In the genomic region with DNA sequence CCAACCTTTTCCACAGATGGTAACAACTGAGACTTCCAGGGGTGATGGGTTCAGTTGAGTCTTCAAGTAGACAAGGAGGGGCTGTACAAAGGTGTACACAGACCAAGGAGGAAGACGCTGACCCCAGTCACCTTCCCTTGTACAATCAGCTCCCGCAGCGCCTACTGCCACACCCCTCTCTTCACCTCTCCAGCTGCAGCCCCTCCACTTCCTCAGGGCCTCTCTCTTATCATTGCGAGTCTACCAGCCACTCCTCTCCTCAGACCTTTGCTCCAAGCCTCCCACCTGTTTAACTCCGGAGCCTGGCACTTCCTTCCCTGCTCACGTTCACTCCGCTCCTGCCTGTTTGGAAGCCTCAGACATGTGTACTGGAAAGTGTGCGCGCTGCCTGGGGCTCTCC, we compare ENCODE assay signal across 23 mouse cellular contexts. TPM values are rescaled to one million over a fixed set of nuclear protein-coding genes. Genes with fewer than 3 reads are reported as not detected.
DNase-seq lines count a peak whose midpoint lies in the region; ATAC-seq and TF ChIP-seq lines count a peak whose summit lies in the region.
"Had no signal": no experiment of that assay in that cellular context is flagged by ENCODE, and none has a peak within 500 bp of the region (broad histone marks: within the 10 kb centered on the region; RNA-seq: fewer than 3 reads in every experiment).

TSS of gene Tm4sf5 (plus strand) at position 275 of the 400 bp plus-strand sequence.

- TF ChIP-seq EP300 in ES-Bruce4 (IDR thresholded peaks at IDR 0.05; ENCODE audit: insufficient read depth, low read depth, low read length) = peak; percentile 51; the same call in 1 of the 2 replicates

- 0 out of 2 replicates have a peak within 1 kb of the TSS, but pooled peaks have one; percentile 19 for H3K9ac ChIP-seq in hindbrain, embryonic 13.5 days
- no peak within 1 kb of the TSS for H3K9ac ChIP-seq in hindbrain, postnatal 0 days (replicated peaks; ENCODE audit: low read length)
- no peak within 1 kb of the TSS for H3K9ac ChIP-seq in ES-Bruce4 (ENCODE audit: low read depth, poor library complexity, severe bottlenecking)
- peak within 1 kb of the TSS; percentile 57 for H3K9ac ChIP-seq in intestine, embryonic 16.5 days (ENCODE audit: low read depth, low read length)
- no peak within 1 kb of the TSS; the same call in 1 of the 2 replicates for H3K9ac ChIP-seq in stomach, embryonic 14.5 days (replicated peaks; ENCODE audit: low read depth, low read length)
- no peak within 1 kb of the TSS for H3K9ac ChIP-seq in kidney, embryonic 15.5 days
- H3K9ac ChIP-seq: forebrain, embryonic 15.5 days; limb, embryonic 13.5 days had no signal

- ATAC-seq in hindbrain, embryonic 13.5 days (ENCODE audit: low FRiP score) = no peak
- ATAC-seq in hindbrain, postnatal 0 days = no peak
- peak; percentile 92 for ATAC-seq in intestine, embryonic 16.5 days
- ATAC-seq in stomach, embryonic 14.5 days (ENCODE audit: insufficient number of reproducible peaks, insufficient read depth, low FRiP score, low read depth) = peak; percentile 85
- no peak for ATAC-seq in kidney, embryonic 15.5 days (replicated peaks; ENCODE audit: low FRiP score)
- ATAC-seq: forebrain, embryonic 15.5 days; inflammation-experienced regulatory T-cells, adult 6 months had no signal

- no peak for TF ChIP-seq CTCF in hindbrain, postnatal 0 days (IDR thresholded peaks at IDR 0.05; ENCODE audit: low read depth)
- no peak for TF ChIP-seq CTCF in ES-Bruce4 (IDR thresholded peaks at IDR 0.05; ENCODE audit: low read depth, low read length)
- no peak for TF ChIP-seq CTCF in cerebellum, adult 2 months (IDR thresholded peaks at IDR 0.05; ENCODE audit: borderline replicate concordance, insufficient read depth, low read depth, low read length)

- TF ChIP-seq POLR2A in ES-Bruce4 (IDR thresholded peaks at IDR 0.05; ENCODE audit: insufficient read depth, low read length) = no peak
- TF ChIP-seq POLR2A in cerebellum, adult 2 months (IDR thresholded peaks at IDR 0.05; ENCODE audit: borderline replicate concordance, insufficient read depth, low read length) = no peak

- H3K36me3 ChIP-seq in hindbrain, embryonic 13.5 days = no peaks in the 10 kb centered on the region
- no peaks in the 10 kb centered on the region for H3K36me3 ChIP-seq in hindbrain, postnatal 0 days (ENCODE audit: insufficient read depth, low read length)
- no peaks in the 10 kb centered on the region for H3K36me3 ChIP-seq in ES-Bruce4 (ENCODE audit: control insufficient read depth, insufficient read depth, low read length, poor library complexity, severe bottlenecking)
- H3K36me3 ChIP-seq in intestine, embryonic 16.5 days (ENCODE audit: control insufficient read depth, insufficient read depth, low read length) = no peaks in the 10 kb centered on the region
- H3K36me3 ChIP-seq in stomach, embryonic 14.5 days (ENCODE audit: control insufficient read depth, insufficient read depth, low read length) = no peaks in the 10 kb centered on the region
- no peaks in the 10 kb centered on the region for H3K36me3 ChIP-seq in kidney, embryonic 15.5 days
- H3K36me3 ChIP-seq: forebrain, embryonic 15.5 days; hindbrain, embryonic 10.5 days; limb, embryonic 13.5 days had no signal

- peaks cover 5% of the 10 kb centered on the region for H3K4me1 ChIP-seq in hindbrain, embryonic 13.5 days (replicated peaks)
- H3K4me1 ChIP-seq in hindbrain, postnatal 0 days (ENCODE audit: insufficient read depth, low read length) = 0 out of 2 replicates have a peak, but pooled peaks cover 5% of the 10 kb centered on the region
- peaks cover 3% of the 10 kb centered on the region for H3K4me1 ChIP-seq in ES-Bruce4 (ENCODE audit: control insufficient read depth, insufficient read depth, low read length)
- H3K4me1 ChIP-seq in intestine, embryonic 16.5 days (ENCODE audit: control insufficient read depth, insufficient read depth, low read length) = peaks cover 14% of the 10 kb centered on the region
- H3K4me1 ChIP-seq in stomach, embryonic 14.5 days (ENCODE audit: control insufficient read depth, insufficient read depth, low read length) = peaks cover 3% of the 10 kb centered on the region; the same call in 1 of the 2 replicates
- no peaks in the 10 kb centered on the region for H3K4me1 ChIP-seq in cerebellum, adult 2 months (ENCODE audit: control insufficient read depth, insufficient read depth, low read length)
- H3K4me1 ChIP-seq in kidney, embryonic 15.5 days = peaks cover 7% of the 10 kb centered on the region

- no peak within 1 kb of the TSS for H3K27ac ChIP-seq in hindbrain, embryonic 13.5 days
- no peak within 1 kb of the TSS for H3K27ac ChIP-seq in hindbrain, postnatal 0 days
- H3K27ac ChIP-seq in ES-Bruce4 (ENCODE audit: insufficient read depth, low read length) = no peak within 1 kb of the TSS
- H3K27ac ChIP-seq in intestine, embryonic 16.5 days (ENCODE audit: low read length) = peak within 1 kb of the TSS; percentile 87
- peak within 1 kb of the TSS; percentile 7; the same call in 1 of the 2 replicates for H3K27ac ChIP-seq in stomach, embryonic 14.5 days (ENCODE audit: low read length)
- H3K27ac ChIP-seq in cerebellum, adult 2 months (ENCODE audit: insufficient read depth, low read length) = no peak within 1 kb of the TSS
- no peak within 1 kb of the TSS for H3K27ac ChIP-seq in kidney, embryonic 15.5 days
- H3K27ac ChIP-seq: forebrain, embryonic 15.5 days; hindbrain, embryonic 10.5 days; limb, embryonic 13.5 days; macrophage had no signal

- H3K4me2 ChIP-seq in hindbrain, embryonic 13.5 days = no peak within 1 kb of the TSS
- no peak within 1 kb of the TSS for H3K4me2 ChIP-seq in hindbrain, postnatal 0 days (ENCODE audit: low read depth, low read length)
- H3K4me2 ChIP-seq in intestine, embryonic 16.5 days (ENCODE audit: low read depth, low read length) = peak within 1 kb of the TSS; percentile 50
- H3K4me2 ChIP-seq in stomach, embryonic 14.5 days (replicated peaks; ENCODE audit: low read depth, low read length) = 0 out of 2 replicates have a peak within 1 kb of the TSS, but pooled peaks have one; percentile 15
- no peak within 1 kb of the TSS for H3K4me2 ChIP-seq in kidney, embryonic 15.5 days
- H3K4me2 ChIP-seq: forebrain, embryonic 15.5 days; heart, embryonic 11.5 days; limb, embryonic 13.5 days had no signal

- H3K4me3 ChIP-seq in hindbrain, embryonic 13.5 days = no peak within 1 kb of the TSS
- no peak within 1 kb of the TSS for H3K4me3 ChIP-seq in hindbrain, postnatal 0 days (ENCODE audit: low read length)
- H3K4me3 ChIP-seq in ES-Bruce4 (ENCODE audit: low read depth, low read length) = peak within 1 kb of the TSS; percentile 9; the same call in 1 of the 2 replicates
- peak within 1 kb of the TSS; percentile 50 for H3K4me3 ChIP-seq in intestine, embryonic 16.5 days (ENCODE audit: low read length)
- peak within 1 kb of the TSS; percentile 0; the same call in 1 of the 2 replicates for H3K4me3 ChIP-seq in stomach, embryonic 14.5 days (ENCODE audit: low read depth, low read length)
- no peak within 1 kb of the TSS for H3K4me3 ChIP-seq in cerebellum, adult 2 months (replicated peaks; ENCODE audit: insufficient read depth, low read depth, low read length)
- H3K4me3 ChIP-seq in kidney, embryonic 15.5 days (replicated peaks) = no peak within 1 kb of the TSS
- H3K4me3 ChIP-seq: forebrain, embryonic 15.5 days; hindbrain, embryonic 10.5 days; limb, embryonic 13.5 days had no signal

- no peak for DNase-seq in hindbrain, postnatal 0 days (ENCODE audit: low spot score)
- DNase-seq in cerebellum, adult 2 months = no peak
- DNase-seq in urinary bladder, adult 2 months (ENCODE audit: low spot score) = no peak
- DNase-seq: cerebellum, postnatal 14 days; kidney, postnatal 25 days; lung, adult 2 months; midbrain, embryonic 14.5 days; right cerebral cortex, adult 18-20 months; spleen, adult 18-20 months had no signal

- no peaks in the 10 kb centered on the region for H3K9me3 ChIP-seq in hindbrain, embryonic 13.5 days
- H3K9me3 ChIP-seq in hindbrain, postnatal 0 days (ENCODE audit: low read length) = no peaks in the 10 kb centered on the region
- no peaks in the 10 kb centered on the region for H3K9me3 ChIP-seq in ES-Bruce4 (replicated peaks; ENCODE audit: control insufficient read depth, insufficient read depth, low read length, poor library complexity, severe bottlenecking)
- no peaks in the 10 kb centered on the region for H3K9me3 ChIP-seq in intestine, embryonic 16.5 days (ENCODE audit: control insufficient read depth, low read length)
- no peaks in the 10 kb centered on the region for H3K9me3 ChIP-seq in stomach, embryonic 14.5 days (ENCODE audit: control insufficient read depth, low read depth, low read length)
- H3K9me3 ChIP-seq in kidney, embryonic 15.5 days (replicated peaks) = no peaks in the 10 kb centered on the region
- H3K9me3 ChIP-seq: forebrain, embryonic 15.5 days; hindbrain, embryonic 10.5 days; limb, embryonic 13.5 days had no signal

- H3K27me3 ChIP-seq in hindbrain, embryonic 13.5 days = peaks cover 14% of the 10 kb centered on the region; the same call in 1 of the 2 replicates
- no peaks in the 10 kb centered on the region for H3K27me3 ChIP-seq in hindbrain, postnatal 0 days (ENCODE audit: insufficient read depth, low read length)
- H3K27me3 ChIP-seq in ES-Bruce4 (ENCODE audit: control insufficient read depth, insufficient read depth, low read length, poor library complexity, severe bottlenecking) = no peaks in the 10 kb centered on the region
- H3K27me3 ChIP-seq in intestine, embryonic 16.5 days (replicated peaks; ENCODE audit: control insufficient read depth, insufficient read depth, low read length) = no peaks in the 10 kb centered on the region
- H3K27me3 ChIP-seq in stomach, embryonic 14.5 days (ENCODE audit: control insufficient read depth, insufficient read depth, low read length) = no peaks in the 10 kb centered on the region
- H3K27me3 ChIP-seq in cerebellum, adult 2 months (ENCODE audit: control insufficient read depth, insufficient read depth, low read length) = no peaks in the 10 kb centered on the region
- peaks cover 22% of the 10 kb centered on the region for H3K27me3 ChIP-seq in kidney, embryonic 15.5 days
- H3K27me3 ChIP-seq: limb, embryonic 13.5 days had no signal

- WGBS in hindbrain, embryonic 13.5 days = 76% methylated on average over 9 of the region's 9 CpGs
- WGBS in hindbrain, postnatal 0 days = 80% methylated on average over 9 of the region's 9 CpGs
- WGBS in intestine, embryonic 16.5 days = 48% methylated on average over 9 of the region's 9 CpGs
- WGBS in stomach, embryonic 14.5 days = 48% methylated on average over 9 of the region's 9 CpGs
- WGBS in cerebellum, adult 2 months = 77% methylated on average over 9 of the region's 9 CpGs
- 72% methylated on average over 9 of the region's 9 CpGs for WGBS in kidney, embryonic 15.5 days

RNA-seq across cellular contexts. Expression of gene Tm4sf5, which starts in this region (rescaled TPM):
- polyA plus RNA-seq in hindbrain, embryonic 13.5 days (2015; fragmentation: Nextera tagmentation; extraction: Ambion mirVana) = 0.83 and 2.3 TPM in 2 replicates
- total RNA-seq in hindbrain, postnatal 0 days (2014; rRNA removed) = 4.9 and 17.1 TPM in 2 replicates
- 6.9 and 8.6 TPM in 2 replicates for polyA plus RNA-seq in hindbrain, postnatal 0 days (2015; fragmentation: Nextera tagmentation; extraction: Ambion mirVana)
- 1.8 and 3.5 TPM in 2 replicates for polyA plus RNA-seq in ES-Bruce4 (2011; ENCODE audit: insufficient read depth, insufficient read length, low read depth, missing spikeins)
- 253 and 283 TPM in 2 replicates for polyA plus RNA-seq in intestine, embryonic 16.5 days (2015; fragmentation: Nextera tagmentation; extraction: Ambion mirVana)
- polyA plus RNA-seq in stomach, embryonic 14.5 days (2014; fragmentation: Nextera tagmentation; extraction: Ambion mirVana) = 38.6 and 45.2 TPM in 2 replicates
- polyA plus RNA-seq in cerebellum, adult 2 months (2012; rRNA removed) = 0.54 TPM in 2 replicates
- polyA plus RNA-seq in urinary bladder, adult 2 months (2012; rRNA removed) = 0.72 and 0.80 TPM in 2 replicates
- polyA plus RNA-seq in kidney, embryonic 15.5 days (2015; fragmentation: Nextera tagmentation; extraction: Ambion mirVana) = 0.82 and 0.88 TPM in 2 replicates
- total RNA-seq: adrenal gland, adult 18-20 months; gastrocnemius, postnatal 4 days; layer of hippocampus, postnatal 10 days had no signal

Comparison
In these comparisons a context has a peak if more than half of its experiments do, and no peak if none do; other contexts are left out.
1. H3K9ac ChIP-seq: peak in hindbrain, embryonic 13.5 days (single experiment) and intestine, embryonic 16.5 days (single experiment); none in hindbrain, postnatal 0 days (single experiment), ES-Bruce4 (single experiment), stomach, embryonic 14.5 days (single experiment) and kidney, embryonic 15.5 days (single experiment).
2. ATAC-seq: peak in intestine, embryonic 16.5 days (single experiment) and stomach, embryonic 14.5 days (single experiment); none in hindbrain, embryonic 13.5 days (single experiment), hindbrain, postnatal 0 days (single experiment) and kidney, embryonic 15.5 days (single experiment).
3. H3K27ac ChIP-seq: peak in intestine, embryonic 16.5 days (single experiment) and stomach, embryonic 14.5 days (single experiment); none in hindbrain, embryonic 13.5 days (single experiment), hindbrain, postnatal 0 days (single experiment), ES-Bruce4 (single experiment), cerebellum, adult 2 months (single experiment) and kidney, embryonic 15.5 days (single experiment).
4. H3K4me2 ChIP-seq: peak in intestine, embryonic 16.5 days (single experiment) and stomach, embryonic 14.5 days (single experiment); none in hindbrain, embryonic 13.5 days (single experiment), hindbrain, postnatal 0 days (single experiment) and kidney, embryonic 15.5 days (single experiment).
5. H3K4me3 ChIP-seq: peak in ES-Bruce4 (single experiment), intestine, embryonic 16.5 days (single experiment) and stomach, embryonic 14.5 days (single experiment); none in hindbrain, embryonic 13.5 days (single experiment), hindbrain, postnatal 0 days (single experiment), cerebellum, adult 2 months (single experiment) and kidney, embryonic 15.5 days (single experiment).